Mouse (Mus musculus) G1E (cell line): ENCODE data around the gene Ank3. TPM values are rescaled to one million over a fixed set of nuclear protein-coding genes. Genes with fewer than 3 reads are reported as not detected.

Experiments used
- ATAC-seq: 2 replicates; pipeline ENCODE4 v1.8.0; 2016; ENCODE audit warnings: mild to moderate bottlenecking; ENCODE audit not compliant: insufficient number of reproducible peaks, poor library complexity, low FRiP score, severe bottlenecking; ENCODE audit errors: extremely low read depth
- DNase-seq: peaks from one replicate; pipeline ENCODE4 v3.0.0; 2012; ENCODE audit warnings: low spot score
- H3K27me3 ChIP-seq: 2 replicates; pipeline ENCODE4 v1.6.1; 2012; ENCODE audit warnings: mild to moderate bottlenecking, low read length, inconsistent platforms; ENCODE audit not compliant: insufficient read depth
- H3K36me3 ChIP-seq: replicated peaks from 2 replicates; pipeline ENCODE3; 2012; ENCODE audit warnings: mild to moderate bottlenecking, inconsistent platforms
- H3K4me1 ChIP-seq: 2 replicates; pipeline ENCODE4 v1.6.1; 2012; ENCODE audit warnings: low read depth, low read length, inconsistent platforms, mixed read lengths; ENCODE audit not compliant: insufficient read depth
- H3K4me3 ChIP-seq: 2 replicates; pipeline ENCODE4 v1.5.1; 2012; ENCODE audit warnings: low read depth, mild to moderate bottlenecking, inconsistent platforms, low read length, moderate library complexity, mixed read lengths
- H3K9me3 ChIP-seq: replicated peaks from 2 replicates; pipeline ENCODE4 v1.6.1; 2012; ENCODE audit warnings: inconsistent platforms
- CTCF ChIP-seq: IDR thresholded peaks from 2 replicates; pipeline ENCODE4 v1.5.1; 2012; ENCODE audit warnings: low read depth, low read length, inconsistent platforms, mixed read lengths
- GATA1 ChIP-seq: IDR thresholded peaks from 2 replicates; pipeline ENCODE4 v1.6.1; 2012; ENCODE audit warnings: borderline replicate concordance, low read length, inconsistent platforms, mixed read lengths
- GATA2 ChIP-seq: IDR thresholded peaks from 2 replicates; pipeline ENCODE4 v1.6.1; 2012; ENCODE audit warnings: low read depth, low read length, inconsistent platforms, borderline replicate concordance
- POLR2AphosphoS5 ChIP-seq: IDR thresholded peaks from 2 replicates; pipeline ENCODE4 v1.6.1; 2012; ENCODE audit warnings: low read depth, low read length, inconsistent platforms; ENCODE audit not compliant: insufficient replicate concordance
- TAL1 ChIP-seq: conservative IDR thresholded peaks from 2 replicates; pipeline ENCODE4 v1.6.1; 2012; ENCODE audit warnings: low read depth, low read length, inconsistent platforms, mixed read lengths
- polyA plus RNA-seq: library from polyadenylated mRNA; stranded (reverse); fragments of >175 nt; gene quantifications from 2 replicates; pipeline ENCODE4 v1.2.3, GENCODE M21; 2012
- total RNA-seq, 2 experiments: library from RNA; stranded (forward) in 1 of 2; stranded (reverse) in 1 of 2; fragments of 200-1000 nt in 1 of 2; fragments of >200 nt in 1 of 2; fragmentation: Nextera tagmentation in 1 of 2; gene quantifications; 2 replicates each; pipeline ENCODE4 v1.2.3; 2014 to 2017

The Ank3 gene
- total and polyA plus RNA-seq, 3 experiments, result 0.98 TPM; not detected in 2

- Histone ChIP-seq H3K4me3 (no peak overlapping the region), H3K9me3 (peaks cover 41% of the 10 kb centered on the region), H3K36me3 (no peaks in the 10 kb centered on the region), H3K27me3 (no peaks in the 10 kb centered on the region), H3K4me1 (no peaks in the 10 kb centered on the region)
- DNase-seq, result no peak
- ATAC-seq, result no peak
- no peak for TF ChIP-seq GATA2
- TF ChIP-seq POLR2AphosphoS5, result no peak; the same call in 1 of the 2 replicates
- no peak for TF ChIP-seq GATA1
- no peak for TF ChIP-seq TAL1
- TF ChIP-seq CTCF, result no peak
These were observed 157.0 kb downstream of the Ank3 start for GRCm38 (mm10) chr10:69555592-69555991.

- Histone ChIP-seq H3K4me3 (no peak overlapping the region; the same call in 1 of the 2 replicates), H3K27me3 (no peaks in the 10 kb centered on the region), H3K4me1 (no peaks in the 10 kb centered on the region), H3K9me3 (peaks cover 37% of the 10 kb centered on the region), H3K36me3 (no peaks in the 10 kb centered on the region)
- DNase-seq, result no peak
- TF ChIP-seq POLR2AphosphoS5 (no peak), TAL1 (no peak), CTCF (no peak), GATA2 (no peak), GATA1 (no peak)
- ATAC-seq, result no peak
These were observed 157.7 kb downstream of the Ank3 start for GRCm38 (mm10) chr10:69556278-69556677.

- no peaks in the 10 kb centered on the region for H3K27me3 ChIP-seq
- TF ChIP-seq POLR2AphosphoS5 (no peak), GATA2 (no peak), GATA1 (no peak), TAL1 (no peak), CTCF (no peak)
- ATAC-seq (no peak), DNase-seq (no peak)
- H3K4me3 ChIP-seq, result no peak overlapping the region
- H3K36me3 ChIP-seq, result no peaks in the 10 kb centered on the region
- H3K9me3 ChIP-seq, result peaks cover 36% of the 10 kb centered on the region
- H3K4me1 ChIP-seq, result no peaks in the 10 kb centered on the region
These were observed 161.7 kb downstream of the Ank3 start for GRCm38 (mm10) chr10:69560237-69560636.

GRCm38 (mm10) chr10:69562931-69563330, 164.4 kb downstream of the Ank3 start:
- ATAC-seq (no peak), DNase-seq (no peak)
- H3K9me3 ChIP-seq, result peaks cover 38% of the 10 kb centered on the region
- no peaks in the 10 kb centered on the region for H3K36me3 ChIP-seq
- H3K4me1 ChIP-seq, result no peaks in the 10 kb centered on the region
- H3K4me3 ChIP-seq, result no peak overlapping the region
- no peak for TF ChIP-seq GATA2
- no peak for TF ChIP-seq CTCF
- TF ChIP-seq TAL1, result no peak
- no peak for TF ChIP-seq GATA1
- no peak for TF ChIP-seq POLR2AphosphoS5
- no peaks in the 10 kb centered on the region for H3K27me3 ChIP-seq

- H3K4me1 ChIP-seq, result no peaks in the 10 kb centered on the region
- no peak for ATAC-seq
- H3K36me3 ChIP-seq, result no peaks in the 10 kb centered on the region
- no peaks in the 10 kb centered on the region for H3K27me3 ChIP-seq
- TF ChIP-seq TAL1 (no peak), GATA1 (no peak), CTCF (no peak), POLR2AphosphoS5 (no peak), GATA2 (no peak)
- DNase-seq, result no peak
- peaks cover 42% of the 10 kb centered on the region for H3K9me3 ChIP-seq
- no peak overlapping the region for H3K4me3 ChIP-seq
These were observed 166.5 kb downstream of the Ank3 start for GRCm38 (mm10) chr10:69565052-69565451.

- no peaks in the 10 kb centered on the region for H3K4me1 ChIP-seq
- no peak for DNase-seq
- no peak overlapping the region for H3K4me3 ChIP-seq
These were observed 170.4 kb downstream of the Ank3 start for GRCm38 (mm10) chr10:69568976-69569375.

GRCm38 (mm10) chr10:69569740-69570139, 171.2 kb downstream of the Ank3 start:
- DNase-seq, result no peak
- no peak for TF ChIP-seq TAL1
- TF ChIP-seq GATA1, result no peak
- TF ChIP-seq CTCF, result no peak
- no peak for TF ChIP-seq GATA2
- TF ChIP-seq POLR2AphosphoS5, result no peak
- ATAC-seq, result no peak
- Histone ChIP-seq H3K4me1 (no peaks in the 10 kb centered on the region), H3K36me3 (no peaks in the 10 kb centered on the region), H3K9me3 (peaks cover 49% of the 10 kb centered on the region), H3K4me3 (no peak overlapping the region), H3K27me3 (no peaks in the 10 kb centered on the region)

More at GRCm38 (mm10) chr10:69568976-69569375, 170.4 kb downstream of the Ank3 start:
- ATAC-seq, result no peak
- Histone ChIP-seq H3K36me3 (no peaks in the 10 kb centered on the region), H3K9me3 (peaks cover 42% of the 10 kb centered on the region), H3K27me3 (no peaks in the 10 kb centered on the region)
- TF ChIP-seq POLR2AphosphoS5 (no peak), TAL1 (no peak), GATA1 (no peak), CTCF (no peak), GATA2 (no peak)
